Mouse (Mus musculus) liver, adult 2 months (tissue): ENCODE data around the gene Opalin.

Source experiments
- CTCF ChIP-seq: fragments of 200-500 bp; IDR thresholded peaks from 2 replicates; pipeline ENCODE4 v1.5.1; 2011; ENCODE audit warnings: low read depth, low read length, control low read depth
- POLR2A ChIP-seq: fragments of 200-500 bp; IDR thresholded peaks from 2 replicates; pipeline ENCODE4 v1.6.1; 2011; ENCODE audit warnings: low read length, control low read depth; ENCODE audit not compliant: insufficient read depth; ENCODE audit errors: extremely low read depth

DNA sequence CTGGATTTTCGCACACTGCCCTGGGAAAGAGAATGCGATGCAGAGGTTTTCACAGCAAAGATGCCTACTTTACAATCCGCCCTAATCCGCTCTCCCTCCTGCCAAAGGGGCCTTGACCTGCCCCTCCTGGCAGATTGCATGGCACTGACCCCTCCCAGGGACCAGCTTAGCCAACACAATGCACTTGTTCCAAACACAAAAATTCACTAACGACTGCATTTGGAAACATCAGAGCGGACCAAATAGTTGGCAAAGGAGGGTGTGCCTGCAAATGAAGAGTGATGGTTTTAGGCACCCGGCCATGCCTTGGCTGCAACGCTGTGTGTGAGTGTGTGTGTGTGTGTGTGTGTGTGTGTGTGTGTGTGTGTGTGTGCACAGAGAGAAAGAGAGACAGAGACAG is 32.6 kb upstream of the Opalin start:
- TF ChIP-seq CTCF: no peak
- TF ChIP-seq POLR2A: no peak
